Mouse (Mus musculus) gastrocnemius, postnatal 10 days (tissue): ENCODE measurements around the gene Pars2. TPM values are rescaled to one million over a fixed set of nuclear protein-coding genes. Genes with fewer than 3 reads are reported as not detected.

Source experiments
- DNase-seq: peaks from one replicate; pipeline ENCODE4 v3.0.0; 2021; ENCODE audit warnings: mixed read lengths
- total RNA-seq, 2 experiments: library from RNA; stranded (reverse); gene quantifications; 2 replicates each; pipeline ENCODE4 v1.2.3; 2021

Pars2 gene
- total RNA-seq, 2 experiments from 2014 or later: 3.9 to 4.5 TPM

GRCm38 (mm10) chr4:106633281-106634085, 17.4 kb upstream of the Pars2 start:
- DNase-seq: no peak

- DNase-seq: no peak
These were observed 16.8 kb upstream of the Pars2 start for GRCm38 (mm10) chr4:106634086-106634479.

- DNase-seq: no peak
These were observed 7.2 kb upstream of the Pars2 start for GRCm38 (mm10) chr4:106643483-106644217.

GRCm38 (mm10) chr4:106644218-106644610, 6.7 kb upstream of the Pars2 start:
- no peak for DNase-seq

GRCm38 (mm10) chr4:106645797-106646196, 5.1 kb upstream of the Pars2 start:
- DNase-seq: no peak

- DNase-seq: no peak
These were observed 3.7 kb upstream of the Pars2 start for GRCm38 (mm10) chr4:106647137-106647536.

GRCm38 (mm10) chr4:106652546-106652945, 1.7 kb downstream of the Pars2 start:
- DNase-seq: no peak

- DNase-seq: no peak
These were observed 2.2 kb downstream of the Pars2 start for GRCm38 (mm10) chr4:106653051-106653450.

- DNase-seq: no peak
These were observed 4.8 kb downstream of the Pars2 start for GRCm38 (mm10) chr4:106655681-106656080.

- DNase-seq: no peak
These were observed 13.1 kb downstream of the Pars2 start for GRCm38 (mm10) chr4:106663956-106664470.

GRCm38 (mm10) chr4:106664697-106665096, 13.8 kb downstream of the Pars2 start:
- no peak for DNase-seq

- no peak for DNase-seq
These were observed 14.4 kb downstream of the Pars2 start for GRCm38 (mm10) chr4:106665269-106665668.

- no peak for DNase-seq
These were observed 14.8 kb downstream of the Pars2 start for GRCm38 (mm10) chr4:106665673-106666072.

GRCm38 (mm10) chr4:106666546-106666945, 15.7 kb downstream of the Pars2 start:
- peak; percentile 30 for DNase-seq

- no peak for DNase-seq
These were observed 25.9 kb downstream of the Pars2 start for GRCm38 (mm10) chr4:106676749-106677148.

- DNase-seq: peak; percentile 94
These were observed 27.7 kb downstream of the Pars2 start, which contains the start of gene Ttc4 for GRCm38 (mm10) chr4:106678442-106679118. Ttc4 (minus strand) TSS chr4:106678944.

- DNase-seq: no peak
These were observed 28.3 kb downstream of the Pars2 start for GRCm38 (mm10) chr4:106679152-106679551.

- no peak for DNase-seq
These were observed 30.1 kb downstream of the Pars2 start for GRCm38 (mm10) chr4:106680955-106681354.

GRCm38 (mm10) chr4:106688636-106689296, 37.9 kb downstream of the Pars2 start:
- no peak for DNase-seq

GRCm38 (mm10) chr4:106693841-106694430, 43.1 kb downstream of the Pars2 start:
- no peak for DNase-seq

GRCm38 (mm10) chr4:106699989-106700388, 49.1 kb downstream of the Pars2 start:
- peak; percentile 29 for DNase-seq

GRCm38 (mm10) chr4:106700798-106701197, 49.9 kb downstream of the Pars2 start:
- DNase-seq: no peak
